20 mouse cellular contexts compared by ENCODE assay signal in genomic region chr8:111444245-111444644, GRCm38 (mm10). TPM values are rescaled to one million over a fixed set of nuclear protein-coding genes. Genes with fewer than 3 reads are reported as not detected.
DNase-seq lines count a peak whose midpoint lies in the region; ATAC-seq and TF ChIP-seq lines count a peak whose summit lies in the region.
"Had no signal": no experiment of that assay in that cellular context is flagged by ENCODE, and none has a peak within 500 bp of the region (broad histone marks: within the 10 kb centered on the region; RNA-seq: fewer than 3 reads in every experiment).

No protein-coding gene starts in this region.

- no peaks in the 10 kb centered on the region for H3K36me3 ChIP-seq in intestine, embryonic 16.5 days (ENCODE audit: control insufficient read depth, insufficient read depth, low read length)
- no peaks in the 10 kb centered on the region for H3K36me3 ChIP-seq in intestine, embryonic 15.5 days
- 0 out of 2 replicates have a peak, but pooled peaks cover 3% of the 10 kb centered on the region for H3K36me3 ChIP-seq in kidney, embryonic 15.5 days
- peaks cover 4% of the 10 kb centered on the region; the same call in 1 of the 2 replicates for H3K36me3 ChIP-seq in intestine, postnatal 0 days (ENCODE audit: control insufficient read depth, insufficient read depth)
- H3K36me3 ChIP-seq in hindbrain, embryonic 10.5 days = peaks cover 3% of the 10 kb centered on the region
- H3K36me3 ChIP-seq: embryonic facial prominence, embryonic 12.5 days had no signal

- DNase-seq in kidney, adult 8-10 months = peak; percentile 69 to 70
- DNase-seq in kidney, postnatal 36 days = peak; percentile 57 to 68
- DNase-seq in hindbrain, embryonic 10.5 days (ENCODE audit: low spot score) = no peak
- DNase-seq in heart, adult 11 months = no peak
- DNase-seq: adrenal gland, postnatal 14 days; cerebellum, adult 11-12 months; cerebellum, adult 9-10 months; cerebellum, postnatal 25 days; gastrocnemius, postnatal 36 days; heart, adult 18-20 months; heart, postnatal 10 days had no signal

- no peaks in the 10 kb centered on the region for H3K27me3 ChIP-seq in intestine, embryonic 16.5 days (replicated peaks; ENCODE audit: control insufficient read depth, insufficient read depth, low read length)
- no peaks in the 10 kb centered on the region for H3K27me3 ChIP-seq in intestine, embryonic 15.5 days (replicated peaks)
- H3K27me3 ChIP-seq in kidney, embryonic 15.5 days = no peaks in the 10 kb centered on the region
- no peaks in the 10 kb centered on the region for H3K27me3 ChIP-seq in intestine, postnatal 0 days (replicated peaks; ENCODE audit: control insufficient read depth, insufficient read depth, low read length)
- no peaks in the 10 kb centered on the region for H3K27me3 ChIP-seq in hindbrain, embryonic 10.5 days (ENCODE audit: insufficient read depth, poor library complexity, severe bottlenecking)
- H3K27me3 ChIP-seq: embryonic facial prominence, embryonic 12.5 days; forebrain, embryonic 15.5 days had no signal

- peaks cover 6% of the 10 kb centered on the region; the same call in 1 of the 2 replicates for H3K4me1 ChIP-seq in intestine, embryonic 16.5 days (ENCODE audit: control insufficient read depth, insufficient read depth, low read length)
- peaks cover 6% of the 10 kb centered on the region; the same call in 1 of the 2 replicates for H3K4me1 ChIP-seq in intestine, embryonic 15.5 days (replicated peaks)
- H3K4me1 ChIP-seq in kidney, embryonic 15.5 days = peaks cover 7% of the 10 kb centered on the region
- no peaks in the 10 kb centered on the region for H3K4me1 ChIP-seq in intestine, postnatal 0 days (replicated peaks; ENCODE audit: control insufficient read depth, insufficient read depth, low read length)
- no peaks in the 10 kb centered on the region for H3K4me1 ChIP-seq in hindbrain, embryonic 10.5 days (replicated peaks)
- H3K4me1 ChIP-seq: embryonic facial prominence, embryonic 12.5 days; forebrain, embryonic 15.5 days had no signal

- H3K4me2 ChIP-seq in intestine, embryonic 16.5 days (ENCODE audit: low read depth, low read length) = no peak overlapping the region
- no peak overlapping the region for H3K4me2 ChIP-seq in intestine, embryonic 15.5 days (replicated peaks)
- no peak overlapping the region for H3K4me2 ChIP-seq in kidney, embryonic 15.5 days
- no peak overlapping the region for H3K4me2 ChIP-seq in intestine, postnatal 0 days (replicated peaks; ENCODE audit: low read depth)
- H3K4me2 ChIP-seq: embryonic facial prominence, embryonic 12.5 days; forebrain, embryonic 15.5 days had no signal

- H3K4me3 ChIP-seq in intestine, embryonic 16.5 days (ENCODE audit: low read length) = no peak overlapping the region
- no peak overlapping the region for H3K4me3 ChIP-seq in intestine, embryonic 15.5 days (replicated peaks)
- no peak overlapping the region for H3K4me3 ChIP-seq in kidney, embryonic 15.5 days (replicated peaks)
- no peak overlapping the region for H3K4me3 ChIP-seq in intestine, postnatal 0 days (ENCODE audit: low read depth, low read length)
- no peak overlapping the region for H3K4me3 ChIP-seq in hindbrain, embryonic 10.5 days
- H3K4me3 ChIP-seq: embryonic facial prominence, embryonic 12.5 days; forebrain, embryonic 15.5 days; heart, embryonic 10.5 days had no signal

- ATAC-seq in intestine, embryonic 16.5 days = peak; percentile 45; the same call in 1 of the 2 replicates
- ATAC-seq in intestine, embryonic 15.5 days = no peak
- ATAC-seq in kidney, embryonic 15.5 days (replicated peaks; ENCODE audit: low FRiP score) = no peak
- ATAC-seq in intestine, postnatal 0 days = peak; percentile 50
- ATAC-seq: activated CD4-positive, CD25-positive, alpha-beta regulatory T cell, adult 4 months; forebrain, embryonic 15.5 days had no signal

- no peak for TF ChIP-seq CTCF in intestine, postnatal 0 days (IDR thresholded peaks at IDR 0.05; ENCODE audit: low read depth)

- WGBS in intestine, embryonic 16.5 days = 67% methylated on average over 4 of the region's 4 CpGs
- 65% methylated on average over 4 of the region's 4 CpGs for WGBS in intestine, embryonic 15.5 days
- WGBS in kidney, embryonic 15.5 days = 59% methylated on average over 4 of the region's 4 CpGs
- WGBS in intestine, postnatal 0 days = 64% methylated on average over 4 of the region's 4 CpGs
- WGBS in hindbrain, embryonic 10.5 days = 87% methylated on average over 4 of the region's 4 CpGs

- H3K27ac ChIP-seq in intestine, embryonic 16.5 days (ENCODE audit: low read length) = no peak overlapping the region
- H3K27ac ChIP-seq in intestine, embryonic 15.5 days = no peak overlapping the region
- no peak overlapping the region for H3K27ac ChIP-seq in kidney, embryonic 15.5 days
- no peak overlapping the region for H3K27ac ChIP-seq in intestine, postnatal 0 days (ENCODE audit: low read depth, low read length)
- H3K27ac ChIP-seq in hindbrain, embryonic 10.5 days = no peak overlapping the region
- H3K27ac ChIP-seq: embryonic facial prominence, embryonic 12.5 days; forebrain, embryonic 15.5 days; heart, embryonic 10.5 days had no signal

- no peaks in the 10 kb centered on the region for H3K9me3 ChIP-seq in intestine, embryonic 16.5 days (ENCODE audit: control insufficient read depth, low read length)
- no peaks in the 10 kb centered on the region for H3K9me3 ChIP-seq in intestine, embryonic 15.5 days
- no peaks in the 10 kb centered on the region for H3K9me3 ChIP-seq in kidney, embryonic 15.5 days (replicated peaks)
- no peaks in the 10 kb centered on the region for H3K9me3 ChIP-seq in intestine, postnatal 0 days (ENCODE audit: control insufficient read depth)
- no peaks in the 10 kb centered on the region for H3K9me3 ChIP-seq in hindbrain, embryonic 10.5 days
- H3K9me3 ChIP-seq: embryonic facial prominence, embryonic 12.5 days; forebrain, embryonic 15.5 days; heart, embryonic 10.5 days had no signal

- H3K9ac ChIP-seq in intestine, embryonic 16.5 days (ENCODE audit: low read depth, low read length) = no peak overlapping the region
- H3K9ac ChIP-seq in intestine, embryonic 15.5 days = no peak overlapping the region
- H3K9ac ChIP-seq in kidney, embryonic 15.5 days = no peak overlapping the region
- H3K9ac ChIP-seq in intestine, postnatal 0 days (ENCODE audit: low read depth, low read length) = no peak overlapping the region
- H3K9ac ChIP-seq: embryonic facial prominence, embryonic 12.5 days; forebrain, embryonic 15.5 days had no signal

RNA-seq across cellular contexts. Expression of gene Fa2h, which starts 50.6 kb away (rescaled TPM):
- 0.91 and 1.1 TPM in 2 replicates for polyA plus RNA-seq in intestine, embryonic 16.5 days (2015; fragmentation: Nextera tagmentation; extraction: Ambion mirVana)
- 0.88 and 1.2 TPM in 2 replicates for polyA plus RNA-seq in intestine, embryonic 15.5 days (2015; fragmentation: Nextera tagmentation; extraction: Ambion mirVana)
- 1.0 TPM in 2 replicates for polyA plus RNA-seq in kidney, embryonic 15.5 days (2015; fragmentation: Nextera tagmentation; extraction: Ambion mirVana)
- polyA plus RNA-seq in intestine, postnatal 0 days (2015; fragmentation: Nextera tagmentation; extraction: Ambion mirVana) = 0.50 and 2.6 TPM in 2 replicates
- polyA plus RNA-seq in hindbrain, embryonic 10.5 days (2016; fragmentation: Nextera tagmentation; extraction: Ambion mirVana) = 0.09 and 0.16 TPM in 2 replicates
- polyA plus RNA-seq: forebrain, embryonic 15.5 days; heart, embryonic 10.5 days; heart, embryonic 14.5 days had no signal

Comparison
In these comparisons a context has a peak if more than half of its experiments do, and no peak if none do; other contexts are left out.
1. ATAC-seq: peak in intestine, embryonic 16.5 days (single experiment) and intestine, postnatal 0 days (single experiment); none in intestine, embryonic 15.5 days (single experiment) and kidney, embryonic 15.5 days (single experiment).
2. DNase-seq: peak in kidney, adult 8-10 months (2 of 2) and kidney, postnatal 36 days (2 of 2); none in hindbrain, embryonic 10.5 days (single experiment) and heart, adult 11 months (single experiment).